Mouse (Mus musculus) megakaryocyte progenitor cell, adult 5-6 weeks (primary cell): ENCODE results near the gene Pfkm. TPM values are rescaled to one million over a fixed set of nuclear protein-coding genes. Genes with fewer than 3 reads are reported as not detected.

Experiments
- ATAC-seq: replicated peaks from 2 replicates; pipeline ENCODE4 v1.8.0; 2016; ENCODE audit warnings: mild to moderate bottlenecking, moderate TSS enrichment, inconsistent platforms; ENCODE audit not compliant: poor library complexity
- total RNA-seq, 2 experiments: library from RNA; stranded (forward) in 1 of 2; stranded (reverse) in 1 of 2; fragments of 157-497, 149-512 nt in 1 of 2; fragments of 200-1000 nt in 1 of 2; gene quantifications; 2 replicates each; pipeline versions ENCODE4 v1.2.3 to v1.2.4; 2015 to 2017

Pfkm gene
- total RNA-seq, 2 experiments from 2014 or later, result 5.9 to 14.1 TPM

GRCm38 (mm10) chr15:98167645-98168621 is 75.5 kb downstream of the Pfkm start:
- ATAC-seq, result peak; percentile 66

- ATAC-seq, result no peak
Measured at GRCm38 (mm10) chr15:98168622-98169004, 76.2 kb downstream of the Pfkm start.

- no peak for ATAC-seq
Measured at GRCm38 (mm10) chr15:98170365-98170764, 78.0 kb downstream of the Pfkm start.

- ATAC-seq, result no peak
Measured at GRCm38 (mm10) chr15:98170917-98171316, 78.5 kb downstream of the Pfkm start.

- no peak for ATAC-seq
Measured at GRCm38 (mm10) chr15:98172113-98172512, 79.7 kb downstream of the Pfkm start.

- peak; percentile 69 for ATAC-seq
Measured at GRCm38 (mm10) chr15:98173821-98174220, 81.4 kb downstream of the Pfkm start.

- no peak for ATAC-seq
Measured at GRCm38 (mm10) chr15:98177320-98177719, 84.9 kb downstream of the Pfkm start.

GRCm38 (mm10) chr15:98180567-98181131 is 88.3 kb downstream of the Pfkm start:
- ATAC-seq, result no peak

GRCm38 (mm10) chr15:98181132-98181711 is 88.8 kb downstream of the Pfkm start:
- peak; percentile 99 for ATAC-seq

Other genes with a start within 250 kb of the Pfkm start
- gene Hdac7, start 248.1 kb upstream of the Pfkm start, total RNA-seq (2015), result 22.1 and 29.2 TPM in 2 replicates
- gene Hdac7, start 248.1 kb upstream of the Pfkm start, total RNA-seq (2017), result 12.6 and 14.0 TPM in 2 replicates
- gene Vdr, start 182.0 kb upstream of the Pfkm start, total RNA-seq (2015), result 5.3 and 7.9 TPM in 2 replicates
- 1.7 and 1.9 TPM in 2 replicates for gene Vdr, start 182.0 kb upstream of the Pfkm start, total RNA-seq (2017)
- gene Tmem106c, start 128.4 kb upstream of the Pfkm start, total RNA-seq (2015), result 41.7 and 48.4 TPM in 2 replicates
- gene Tmem106c, start 128.4 kb upstream of the Pfkm start, total RNA-seq (2017), result 26.2 and 30.1 TPM in 2 replicates
- 0.05 TPM in 1 of 2 replicates, not detected in the other for gene Col2a1, start 87.9 kb upstream of the Pfkm start, total RNA-seq (2015)
- gene Col2a1, start 87.9 kb upstream of the Pfkm start, total RNA-seq (2017), result not detected in 2 replicates
- 55.1 and 60.2 TPM in 2 replicates for gene Senp1, start 1.2 kb downstream of the Pfkm start, total RNA-seq (2015)
- gene Senp1, start 1.2 kb downstream of the Pfkm start, total RNA-seq (2017), result 53.0 and 57.6 TPM in 2 replicates
- 28.4 and 28.8 TPM in 2 replicates for gene Asb8, start 73.0 kb downstream of the Pfkm start, total RNA-seq (2015)
- gene Asb8, start 73.0 kb downstream of the Pfkm start, total RNA-seq (2017), result 25.3 and 27.6 TPM in 2 replicates
- not detected in 2 replicates for gene Ccdc184, start 74.6 kb downstream of the Pfkm start, total RNA-seq (2015)
- not detected in 2 replicates for gene Ccdc184, start 74.6 kb downstream of the Pfkm start, total RNA-seq (2017)
- gene Olfr288, start 103.0 kb downstream of the Pfkm start, total RNA-seq (2015), result not detected in 2 replicates
- gene Olfr288, start 103.0 kb downstream of the Pfkm start, total RNA-seq (2017), result not detected in 2 replicates
- not detected in 2 replicates for gene Gm44579, start 128.4 kb downstream of the Pfkm start, total RNA-seq (2015)
- not detected in 2 replicates for gene Gm44579, start 128.4 kb downstream of the Pfkm start, total RNA-seq (2017)
- gene Olfr287, start 128.5 kb downstream of the Pfkm start, total RNA-seq (2015), result 0.07 and 0.42 TPM in 2 replicates
- not detected in 2 replicates for gene Olfr287, start 128.5 kb downstream of the Pfkm start, total RNA-seq (2017)
- not detected in 2 replicates for gene Olfr286, start 141.9 kb downstream of the Pfkm start, total RNA-seq (2015)
- not detected in 2 replicates for gene Olfr286, start 141.9 kb downstream of the Pfkm start, total RNA-seq (2017)
- gene H1fnt, start 164.7 kb downstream of the Pfkm start, total RNA-seq (2015), result not detected in 2 replicates
- gene H1fnt, start 164.7 kb downstream of the Pfkm start, total RNA-seq (2017), result not detected in 2 replicates
- gene Zfp641, start 203.6 kb downstream of the Pfkm start, total RNA-seq (2015), result not detected in 2 replicates
- not detected in 2 replicates for gene Zfp641, start 203.6 kb downstream of the Pfkm start, total RNA-seq (2017)
- gene Olfr285, start 224.8 kb downstream of the Pfkm start, total RNA-seq (2015), result not detected in 2 replicates
- gene Olfr285, start 224.8 kb downstream of the Pfkm start, total RNA-seq (2017), result not detected in 2 replicates
- gene Olfr284, start 248.4 kb downstream of the Pfkm start, total RNA-seq (2015), result not detected in 2 replicates
- gene Olfr284, start 248.4 kb downstream of the Pfkm start, total RNA-seq (2017), result not detected in 2 replicates